In the genomic region with DNA sequence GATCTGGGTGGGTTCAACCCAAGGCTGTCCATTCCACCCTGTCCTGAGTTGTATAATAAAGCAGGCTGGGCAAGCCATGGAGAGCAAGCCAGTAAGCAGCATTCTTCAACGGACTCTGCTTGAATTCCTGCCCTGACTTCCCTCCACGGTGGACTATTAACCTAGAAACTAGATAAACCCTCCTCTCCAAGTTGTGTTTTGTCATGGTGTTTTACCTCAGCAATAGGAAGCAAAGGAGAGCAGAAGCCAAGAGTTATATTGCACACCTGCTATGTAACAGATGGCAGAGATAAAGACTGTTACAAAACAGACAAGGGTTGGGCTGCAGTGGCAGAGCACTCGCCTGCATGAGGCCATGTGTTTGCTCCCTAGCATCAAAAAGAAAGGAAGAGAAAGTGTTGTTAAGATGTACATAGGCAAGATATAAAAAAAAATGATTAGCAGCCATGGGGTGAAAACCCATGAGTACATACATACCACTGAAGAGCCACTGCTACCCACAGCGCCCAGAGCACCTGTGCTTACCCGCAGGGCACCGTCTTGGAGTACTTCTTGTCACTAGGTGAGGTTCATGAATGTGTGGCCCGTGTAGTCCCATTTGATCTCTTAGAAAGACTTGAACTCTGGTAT, we compare ENCODE assay signal across 13 mouse cellular contexts. TPM values are rescaled to one million over a fixed set of nuclear protein-coding genes. Genes with fewer than 3 reads are reported as not detected.
DNase-seq lines count a peak whose midpoint lies in the region; ATAC-seq and TF ChIP-seq lines count a peak whose summit lies in the region.
"Had no signal": no experiment of that assay in that cellular context is flagged by ENCODE, and none has a peak within 500 bp of the region (broad histone marks: within the 10 kb centered on the region; RNA-seq: fewer than 3 reads in every experiment).

No protein-coding gene starts in this region.

- H3K27ac ChIP-seq in thymus, adult 2 months (ENCODE audit: control insufficient read depth, insufficient read depth, low read length): peak overlapping the region; percentile 100
- no peak overlapping the region for H3K27ac ChIP-seq in forebrain, embryonic 12.5 days
- H3K27ac ChIP-seq: forebrain, embryonic 10.5 days; heart, embryonic 13.5 days; hindbrain, embryonic 13.5 days; limb, embryonic 10.5 days had no signal

- no peak overlapping the region for H3K4me2 ChIP-seq in forebrain, embryonic 12.5 days
- H3K4me2 ChIP-seq: heart, embryonic 13.5 days; hindbrain, embryonic 13.5 days had no signal

- no peak for ATAC-seq in forebrain, embryonic 12.5 days (ENCODE audit: low FRiP score)
- ATAC-seq: Patski had no signal

- peaks cover 39% of the 10 kb centered on the region for H3K4me1 ChIP-seq in thymus, adult 2 months (replicated peaks; ENCODE audit: control insufficient read depth, insufficient read depth, low read length)
- H3K4me1 ChIP-seq in forebrain, embryonic 12.5 days: no peaks in the 10 kb centered on the region; the same call in 1 of the 2 replicates
- H3K4me1 ChIP-seq: forebrain, embryonic 10.5 days; heart, embryonic 13.5 days; hindbrain, embryonic 13.5 days; limb, embryonic 10.5 days had no signal

- no peaks in the 10 kb centered on the region for H3K36me3 ChIP-seq in thymus, adult 2 months (ENCODE audit: control insufficient read depth, insufficient read depth, low read length)
- H3K36me3 ChIP-seq in forebrain, embryonic 12.5 days (replicated peaks): no peaks in the 10 kb centered on the region
- H3K36me3 ChIP-seq: forebrain, embryonic 10.5 days; heart, embryonic 13.5 days; hindbrain, embryonic 13.5 days; limb, embryonic 10.5 days had no signal

- H3K9me3 ChIP-seq in forebrain, embryonic 12.5 days: no peaks in the 10 kb centered on the region
- H3K9me3 ChIP-seq: forebrain, embryonic 10.5 days; heart, embryonic 13.5 days; hindbrain, embryonic 13.5 days; limb, embryonic 10.5 days had no signal

- 13% methylated on average over 7 of the region's 7 CpGs for WGBS in thymus, adult 2 months
- WGBS in forebrain, embryonic 12.5 days: 87% methylated on average over 7 of the region's 7 CpGs

- no peaks in the 10 kb centered on the region for H3K27me3 ChIP-seq in thymus, adult 2 months (ENCODE audit: control insufficient read depth, insufficient read depth, low read length)
- H3K27me3 ChIP-seq in forebrain, embryonic 12.5 days: no peaks in the 10 kb centered on the region
- H3K27me3 ChIP-seq: heart, embryonic 13.5 days; hindbrain, embryonic 13.5 days; Patski had no signal

- no peak for TF ChIP-seq POLR2A in thymus, adult 2 months (IDR thresholded peaks at IDR 0.05; ENCODE audit: control insufficient read depth, extremely low read depth, insufficient read depth, low read length, poor library complexity)

- TF ChIP-seq CTCF in thymus, adult 2 months (IDR thresholded peaks at IDR 0.05; ENCODE audit: borderline replicate concordance, control insufficient read depth, extremely low read depth, insufficient read depth, low read length, poor library complexity): no peak

- H3K9ac ChIP-seq in forebrain, embryonic 12.5 days: no peak overlapping the region
- H3K9ac ChIP-seq: heart, embryonic 13.5 days; hindbrain, embryonic 13.5 days had no signal

- DNase-seq in CD4-positive, CD25-positive, alpha-beta regulatory T cell, adult 2 months (ENCODE audit: low read depth, low spot score): peak; percentile 48
- DNase-seq in cerebellum, adult 11 months: peak; percentile 72
- DNase-seq in fat pad, adult 2 months (ENCODE audit: extremely low read depth, low read depth, low spot score): peak; percentile 72
- peak; percentile 53 for DNase-seq in thymus, adult 2 months
- no peak for DNase-seq in urinary bladder, adult 2 months (ENCODE audit: low spot score)
- no peak for DNase-seq in lung, postnatal 25 days (ENCODE audit: low spot score)
- DNase-seq: kidney, adult 9 months had no signal

- no peak overlapping the region for H3K4me3 ChIP-seq in thymus, adult 2 months (ENCODE audit: control insufficient read depth, insufficient read depth, low read length)
- H3K4me3 ChIP-seq in forebrain, embryonic 12.5 days (replicated peaks): no peak overlapping the region
- H3K4me3 ChIP-seq: forebrain, embryonic 10.5 days; heart, embryonic 13.5 days; hindbrain, embryonic 13.5 days; limb, embryonic 10.5 days had no signal

RNA-seq across cellular contexts. Expression of a gene that starts 16.3 kb away (rescaled TPM):
- polyA plus RNA-seq in thymus, adult 2 months (2012; rRNA removed): 83.7 and 107 TPM in 2 replicates
- 41.9 and 46.2 TPM in 2 replicates for polyA plus RNA-seq in urinary bladder, adult 2 months (2012; rRNA removed)
- 23.4 and 24.2 TPM in 2 replicates for polyA plus RNA-seq in forebrain, embryonic 12.5 days (2016; fragmentation: Nextera tagmentation; extraction: Ambion mirVana)

Comparison
In these comparisons a context has a peak if more than half of its experiments do, and no peak if none do; other contexts are left out.
1. DNase-seq: peak in CD4-positive, CD25-positive, alpha-beta regulatory T cell, adult 2 months (single experiment), cerebellum, adult 11 months (single experiment), fat pad, adult 2 months (single experiment) and thymus, adult 2 months (single experiment); none in urinary bladder, adult 2 months (single experiment) and lung, postnatal 25 days (single experiment).